Mouse (Mus musculus): ENCODE data around the gene Stxbp5l.
"Not testable (repeated sequence)": the region's sequence is repeated elsewhere in the genome, so short reads cannot be mapped to it uniquely, and the experiment has no call there.

Gene Stxbp5l

GRCm38 (mm10) chr16:37384821-37385344, at the start of gene Stxbp5l:
Stxbp5l (minus strand) TSS chr16:37384962.
- peak; percentile 92 for DNase-seq

DNA sequence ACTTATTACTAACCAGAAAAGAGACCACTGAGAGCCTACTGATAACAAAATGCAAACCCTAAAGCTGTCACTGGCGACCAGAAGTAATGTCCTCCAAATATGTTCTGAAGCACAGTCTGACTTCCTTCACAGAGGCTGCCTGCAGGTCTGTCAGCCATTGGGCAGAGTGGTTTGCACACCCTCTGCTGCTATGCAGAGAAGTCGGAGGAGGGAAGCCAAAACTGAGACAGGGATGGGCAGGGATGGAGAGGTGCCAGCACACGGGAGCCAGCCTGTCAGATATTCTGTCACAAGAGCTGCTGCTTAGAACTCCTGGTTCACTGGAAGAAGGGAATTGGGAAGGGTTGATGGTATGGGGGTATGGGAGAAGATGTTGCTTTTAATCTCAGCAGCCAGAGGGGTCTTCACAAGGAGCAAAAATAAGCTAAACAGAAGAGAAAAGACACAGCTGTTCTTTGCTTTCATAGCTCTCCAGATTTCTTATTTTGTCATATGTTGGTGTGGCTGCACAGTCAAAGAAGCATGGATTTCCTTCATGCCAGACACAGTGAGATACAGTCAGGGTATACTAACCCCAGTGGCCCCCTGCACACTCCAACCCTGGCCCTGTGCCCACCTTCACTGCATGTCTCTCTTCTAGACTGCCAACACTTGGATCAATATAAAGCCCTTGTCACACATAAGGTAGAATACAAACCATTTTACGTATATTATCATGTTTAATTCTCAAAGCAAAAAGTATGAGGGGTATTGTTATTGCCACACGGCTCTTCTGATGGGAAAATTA, 48.8 kb upstream of the Stxbp5l start:
- DNase-seq: no peak

DNA sequence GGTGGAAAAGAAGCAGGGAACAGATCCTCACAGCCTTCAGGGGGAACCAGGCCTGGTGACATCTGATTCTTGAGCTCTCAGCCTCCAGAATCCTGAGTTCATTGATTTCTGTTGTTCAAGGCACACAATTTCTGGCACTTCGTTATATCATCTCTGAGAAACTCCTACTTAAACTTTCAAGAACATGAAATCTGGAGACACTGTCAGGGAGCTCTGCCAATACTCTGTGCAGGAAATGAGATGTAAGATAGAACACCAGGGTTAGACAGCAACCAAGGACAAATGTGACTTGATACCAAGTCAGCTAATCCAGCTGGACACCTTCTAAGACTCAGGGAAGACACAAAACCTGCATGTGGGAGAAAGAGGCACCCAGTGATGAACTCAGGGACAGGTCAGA, 40.7 kb upstream of the Stxbp5l start:
- DNase-seq: no peak

DNA sequence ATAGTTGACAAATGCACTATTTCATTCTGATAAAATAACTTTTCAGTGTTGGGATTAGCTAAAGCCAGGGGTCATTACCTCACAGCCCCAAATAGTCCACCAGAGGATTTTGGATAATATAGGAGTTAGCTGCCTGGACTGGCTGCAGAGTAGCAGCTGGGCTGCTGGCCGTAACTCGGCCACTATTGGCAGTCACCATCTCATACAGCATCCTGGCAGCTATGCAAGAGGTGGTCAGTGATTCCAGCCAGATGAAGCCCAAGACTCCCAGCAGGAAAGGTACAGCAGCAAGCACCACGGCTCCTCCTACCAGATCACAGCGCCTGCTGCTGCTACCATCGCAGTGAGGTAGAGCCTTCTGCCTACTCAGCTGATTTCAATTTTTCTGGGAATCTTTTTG, 38.1 kb upstream of the Stxbp5l start:
- DNase-seq: no peak

DNA sequence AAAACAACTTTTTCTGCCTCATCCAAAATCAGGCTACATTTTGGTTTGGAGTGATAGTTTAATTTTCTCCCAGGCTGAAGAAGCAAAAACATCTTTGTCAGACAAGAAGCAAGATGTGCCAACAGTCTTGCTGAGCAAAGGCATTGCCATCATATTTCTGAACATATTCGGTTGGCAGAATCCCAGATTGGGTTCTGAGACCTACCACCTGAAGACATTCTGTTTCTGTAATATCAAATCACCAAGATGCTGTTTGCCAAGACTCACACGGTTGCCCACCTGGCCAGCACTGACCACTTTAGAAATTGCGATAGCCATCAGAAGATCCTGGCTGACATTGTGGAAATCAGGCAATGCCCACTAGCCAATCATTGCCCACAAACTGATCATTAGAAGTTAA, 37.1 kb upstream of the Stxbp5l start:
- DNase-seq: no peak

DNA sequence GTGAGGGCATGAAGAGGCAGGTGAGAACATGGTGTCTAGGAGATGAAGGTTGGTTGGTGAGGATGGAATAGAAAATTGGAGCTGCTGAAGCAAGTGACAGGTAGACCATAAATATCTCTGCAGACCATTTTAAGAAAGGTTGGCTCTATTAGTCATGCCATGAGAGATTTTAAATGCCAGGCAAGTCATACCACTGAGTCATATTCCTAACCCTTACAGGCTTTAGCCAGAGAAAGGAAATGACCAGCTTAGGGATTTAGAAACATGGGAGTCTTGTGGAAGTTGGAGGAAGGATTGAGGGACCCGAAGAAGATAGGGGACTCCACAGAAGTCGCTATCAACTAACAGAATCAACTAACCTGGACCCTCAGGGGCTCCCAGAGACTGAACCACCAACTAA, 35.8 kb upstream of the Stxbp5l start:
- DNase-seq: no peak

GRCm38 (mm10) chr16:37405536-37405935, 20.8 kb upstream of the Stxbp5l start:
- no peak for DNase-seq

GRCm38 (mm10) chr16:37404922-37405321, 20.2 kb upstream of the Stxbp5l start:
- DNase-seq: no peak

GRCm38 (mm10) chr16:37389964-37390363, 5.2 kb upstream of the Stxbp5l start:
- DNase-seq: no peak

- no peak for DNase-seq
These were observed 4.6 kb upstream of the Stxbp5l start for GRCm38 (mm10) chr16:37389201-37389905.

DNA sequence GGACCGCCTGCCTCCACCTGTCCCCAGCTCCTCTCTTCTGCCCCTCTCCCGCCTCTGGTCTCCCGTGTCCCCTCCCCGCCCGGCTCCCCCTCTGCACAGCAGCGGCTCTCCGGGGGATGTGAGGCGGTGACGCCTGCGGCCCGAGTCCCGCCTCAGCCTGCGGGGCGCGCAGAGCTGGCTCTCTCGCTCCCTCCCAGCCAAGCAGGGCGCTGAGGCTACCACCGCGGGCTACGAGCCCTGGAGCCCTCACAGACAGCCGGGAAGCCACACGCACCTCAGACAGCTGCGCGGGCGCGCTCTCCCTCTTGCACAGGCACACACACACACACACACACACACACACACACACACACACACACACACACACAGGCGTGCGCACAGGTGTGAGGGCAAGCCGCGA, 393 bp downstream of the Stxbp5l start:
- DNase-seq: no peak

DNA sequence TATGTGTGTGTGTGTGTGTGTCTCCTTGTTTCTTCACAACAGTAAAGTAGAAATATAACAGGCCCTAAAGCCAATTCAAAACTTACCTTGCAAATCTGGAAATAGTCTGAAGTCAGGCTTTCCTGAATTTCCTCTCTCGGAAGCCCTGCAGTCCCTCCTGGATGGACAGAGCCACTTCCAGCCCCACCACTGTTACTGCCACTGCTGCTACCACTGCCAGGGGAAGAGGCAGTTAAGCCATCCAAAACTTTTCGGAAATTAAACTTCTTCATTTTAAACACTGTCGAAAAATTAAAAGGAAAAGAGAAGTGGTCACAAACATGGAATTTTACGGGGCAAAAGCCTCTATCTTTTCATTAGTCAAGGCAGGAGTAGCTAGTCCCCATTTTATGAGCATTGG, 1.3 kb downstream of the Stxbp5l start:
- no peak for DNase-seq

GRCm38 (mm10) chr16:37372716-37373115, 12.0 kb downstream of the Stxbp5l start:
- DNase-seq: no peak

DNA sequence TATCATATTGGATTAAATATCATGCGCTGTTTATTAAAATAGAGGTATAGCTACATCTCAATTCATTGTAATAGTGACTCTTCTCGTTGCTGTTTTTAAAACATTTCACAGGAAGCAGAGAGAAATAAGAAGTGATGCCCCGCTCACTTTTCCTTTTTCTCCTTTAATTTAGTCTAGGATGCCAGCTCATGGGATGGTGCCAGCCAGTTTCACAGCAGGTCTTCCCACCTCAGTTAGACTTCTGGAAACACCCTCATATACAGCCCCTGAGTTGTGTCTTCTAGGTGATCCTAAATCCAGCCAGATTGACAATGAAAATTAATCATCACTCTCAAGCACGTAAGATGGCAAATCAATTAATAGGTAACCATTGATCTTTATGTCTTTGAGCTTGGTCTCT, 17.3 kb downstream of the Stxbp5l start:
- DNase-seq: no peak

DNA sequence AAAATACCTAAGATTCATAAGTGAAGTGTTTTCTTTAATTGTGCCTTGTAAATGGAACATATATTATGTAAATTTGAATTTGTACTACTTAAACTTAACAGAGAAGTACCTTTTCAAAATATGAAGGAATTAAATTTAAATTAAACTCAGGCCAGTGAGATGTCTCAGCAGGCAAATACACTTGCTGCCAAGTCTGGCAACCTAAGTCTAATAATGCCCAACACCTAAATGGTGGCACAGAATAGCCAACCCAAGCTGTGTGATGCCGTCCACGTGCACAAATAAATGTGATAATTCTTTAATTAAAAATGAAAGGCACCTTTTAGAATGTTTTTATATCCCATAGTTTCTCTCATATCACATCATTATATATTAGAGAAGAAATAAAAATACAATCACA, 20.8 kb downstream of the Stxbp5l start:
- peak; percentile 4 for DNase-seq

DNA sequence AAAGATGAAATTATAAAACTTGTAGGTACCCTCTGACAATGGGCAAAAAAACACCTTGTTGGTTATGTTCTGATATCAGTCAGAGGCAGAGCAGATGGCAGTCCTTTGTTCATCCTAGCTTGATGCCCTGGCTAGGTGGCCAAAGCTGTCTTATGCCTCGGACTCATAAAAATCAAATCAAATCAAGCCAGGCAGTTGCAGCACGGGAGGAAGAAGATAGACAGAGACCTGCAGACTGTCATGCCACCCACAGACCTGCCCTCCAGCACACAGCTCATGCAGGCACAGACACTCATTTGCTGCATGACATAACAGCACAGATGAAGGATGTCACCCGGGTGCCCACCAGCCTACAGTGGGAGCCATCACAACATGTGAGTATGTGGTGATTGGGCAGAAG, 29.1 kb downstream of the Stxbp5l start:
- no peak for DNase-seq

DNA sequence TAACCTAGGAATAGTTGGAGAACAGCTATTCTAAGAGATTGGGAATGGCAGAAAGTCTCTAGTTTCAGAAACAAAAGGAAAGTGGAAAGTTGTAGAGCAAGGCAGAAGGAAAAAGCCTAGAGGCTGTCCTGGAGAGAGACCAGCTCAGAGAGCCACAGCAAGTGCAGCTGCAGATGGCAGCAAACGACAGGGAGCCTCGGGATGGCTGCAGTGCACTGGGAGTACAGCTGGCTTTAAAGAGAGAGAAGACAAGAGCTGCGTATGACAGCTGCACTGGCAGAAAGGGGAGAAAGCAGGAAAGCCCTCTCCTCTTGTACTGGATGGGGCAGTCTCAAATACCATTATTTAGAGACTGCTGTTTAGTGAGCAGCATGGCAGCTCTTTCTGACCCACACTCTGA, 37.7 kb downstream of the Stxbp5l start:
- no peak for DNase-seq

- no peak for DNase-seq
These were observed 39.8 kb downstream of the Stxbp5l start for GRCm38 (mm10) chr16:37344960-37345359.

- not testable (repeated sequence) for DNase-seq
These were observed 43.3 kb downstream of the Stxbp5l start for GRCm38 (mm10) chr16:37341446-37341845.

GRCm38 (mm10) chr16:37338177-37338576, 46.6 kb downstream of the Stxbp5l start:
- no peak for DNase-seq

DNA sequence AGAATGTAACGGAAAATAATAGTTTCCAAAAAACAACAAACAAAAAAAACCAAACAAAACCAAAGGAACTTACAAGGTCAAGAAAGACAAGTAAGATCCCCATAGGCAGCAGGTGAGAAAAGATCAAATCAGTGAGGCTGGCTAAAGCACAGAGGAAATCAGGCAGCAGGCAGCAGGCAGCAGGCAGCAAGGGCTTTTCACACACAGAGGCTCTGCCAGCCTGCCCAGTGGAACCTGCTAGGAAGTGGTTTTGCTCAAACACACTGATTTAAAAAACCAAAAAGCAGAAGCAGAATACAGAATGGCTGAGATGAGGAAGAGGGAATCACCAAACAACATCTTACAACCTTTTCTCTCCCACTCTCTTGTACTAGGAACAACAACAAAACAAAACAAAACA, 47.2 kb downstream of the Stxbp5l start:
- DNase-seq: no peak

- DNase-seq: no peak
These were observed 80.3 kb downstream of the Stxbp5l start for GRCm38 (mm10) chr16:37304441-37304840.

- DNase-seq: no peak
These were observed 92.2 kb downstream of the Stxbp5l start for GRCm38 (mm10) chr16:37292593-37292992.

DNA sequence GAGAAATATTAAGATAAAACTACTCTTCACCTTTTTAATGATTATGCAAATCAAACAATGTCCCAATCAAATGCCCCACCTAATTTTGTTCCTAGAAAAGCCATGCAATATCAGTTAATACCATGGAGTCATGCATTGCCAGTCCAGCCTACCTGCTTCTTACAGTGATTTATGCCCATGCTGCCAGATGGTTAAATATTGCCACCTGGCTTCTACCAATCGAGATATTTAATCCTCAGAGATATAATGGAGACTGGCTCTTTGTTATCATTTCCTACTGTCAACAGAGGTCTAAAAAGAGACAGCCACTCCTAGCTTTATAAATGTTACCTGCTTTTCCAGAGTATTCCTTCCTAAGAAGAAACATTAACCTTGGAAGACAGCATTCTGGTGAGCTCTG, 104.6 kb downstream of the Stxbp5l start:
- no peak for DNase-seq
